Mouse (Mus musculus): Measurements from ENCODE around the gene Slc24a1. TPM values are rescaled to one million over a fixed set of nuclear protein-coding genes. Genes with fewer than 3 reads are reported as not detected.

The Slc24a1 gene
- total RNA-seq, 2 experiments from 2014 or later, result 0.15 to 0.27 TPM

DNA sequence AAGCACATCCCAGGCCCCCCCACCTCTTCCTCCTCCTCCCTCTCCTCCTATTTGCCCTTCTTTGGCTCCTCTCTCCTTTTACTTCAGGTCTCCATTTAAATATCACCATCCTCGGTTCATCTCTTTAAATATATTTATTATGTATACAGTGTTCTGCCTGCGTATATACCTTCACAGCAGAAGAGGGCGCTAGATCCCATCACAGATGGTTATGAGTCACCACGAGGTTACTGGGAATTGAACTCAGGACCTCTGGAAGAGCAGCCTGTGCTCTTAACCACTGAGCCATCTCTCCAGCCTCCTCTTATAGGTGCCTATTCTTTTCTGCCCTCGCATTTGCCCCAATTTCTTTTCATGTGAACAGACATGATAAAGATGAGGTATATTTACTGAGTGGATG lies 13.9 kb downstream of the Slc24a1 start:
- no peak for DNase-seq

- peak; percentile 66 to 83 for DNase-seq
These were observed 14.9 kb downstream of the Slc24a1 start for GRCm38 (mm10) chr9:64936508-64936907.

- peak; percentile 77 to 84 for DNase-seq
These were observed 17.2 kb downstream of the Slc24a1 start for GRCm38 (mm10) chr9:64934015-64934754.

GRCm38 (mm10) chr9:64931751-64932610 lies 19.4 kb downstream of the Slc24a1 start:
- peak; percentile 27 to 52 for DNase-seq

GRCm38 (mm10) chr9:64930256-64930655 lies 21.2 kb downstream of the Slc24a1 start:
- DNase-seq, result peak in 1 of 2 experiments; percentile 65

GRCm38 (mm10) chr9:64926201-64926991 lies 25.0 kb downstream of the Slc24a1 start:
- peak; percentile 80 to 86 for DNase-seq

- DNase-seq, result no peak
These were observed 25.6 kb downstream of the Slc24a1 start for GRCm38 (mm10) chr9:64925771-64926170.

GRCm38 (mm10) chr9:64918560-64918959 lies 32.8 kb downstream of the Slc24a1 start:
- DNase-seq, result no peak

GRCm38 (mm10) chr9:64914629-64915028 lies 36.8 kb downstream of the Slc24a1 start:
- DNase-seq, result no peak

GRCm38 (mm10) chr9:64913973-64914372 lies 37.4 kb downstream of the Slc24a1 start:
- DNase-seq, result no peak

GRCm38 (mm10) chr9:64913406-64913805 lies 38.0 kb downstream of the Slc24a1 start:
- DNase-seq, result no peak

DNA sequence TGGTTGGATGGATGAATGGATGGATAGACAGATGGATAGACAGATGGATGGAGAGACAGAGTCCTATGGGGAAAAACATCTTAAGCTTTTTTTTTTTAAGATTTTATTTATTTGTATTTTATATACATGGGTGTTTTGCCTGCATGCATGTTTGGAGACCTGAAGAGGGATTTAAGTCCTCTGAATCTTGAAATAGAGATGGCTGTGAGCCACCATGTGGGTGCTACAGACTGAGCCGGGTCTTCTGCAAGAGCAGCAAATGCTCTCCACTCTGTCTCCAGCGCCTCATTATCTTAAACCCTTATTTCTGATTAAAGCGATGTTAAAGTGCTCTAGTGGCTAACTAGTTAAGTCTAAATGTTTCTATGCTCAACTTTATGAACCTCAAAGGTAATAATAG lies 44.0 kb downstream of the Slc24a1 start:
- DNase-seq, result no peak

DNA sequence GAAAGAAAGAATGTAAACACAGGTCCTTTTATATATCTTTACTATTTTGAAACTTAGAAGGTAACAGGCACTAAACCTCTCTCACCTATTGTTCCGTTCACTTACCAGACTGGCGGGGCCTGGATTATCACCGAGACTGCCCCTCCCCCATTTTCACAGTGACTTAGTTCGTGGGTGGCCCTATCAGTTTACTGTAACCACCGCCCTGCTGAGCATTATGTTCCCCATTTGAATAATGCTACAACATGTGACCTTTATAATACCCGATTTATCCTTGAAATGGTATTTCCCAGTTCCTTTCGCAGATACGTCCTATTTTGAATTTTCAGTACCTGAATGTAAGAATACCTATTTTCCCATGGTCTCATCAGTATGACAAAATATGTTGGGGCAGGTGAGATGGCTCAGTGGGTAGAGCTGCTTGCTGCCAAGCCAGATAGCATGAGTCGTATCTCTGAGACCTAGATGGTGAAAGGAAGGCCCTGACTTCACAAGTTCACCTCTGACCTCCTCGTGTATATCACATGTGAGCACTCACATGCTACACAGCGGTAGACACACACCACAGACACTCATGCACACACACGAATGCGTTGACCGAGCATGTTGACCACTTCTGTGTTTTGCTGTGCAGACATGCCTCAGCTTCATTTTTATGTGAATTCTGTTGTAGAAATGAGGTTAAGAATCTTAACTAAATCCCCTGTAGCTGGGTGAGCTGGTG lies 46.3 kb downstream of the Slc24a1 start:
- no peak for DNase-seq

GRCm38 (mm10) chr9:64903386-64903785 lies 48.0 kb downstream of the Slc24a1 start:
- peak; percentile 68 to 87 for DNase-seq

GRCm38 (mm10) chr9:64902866-64903265 lies 48.5 kb downstream of the Slc24a1 start:
- DNase-seq, result no peak

- no peak for DNase-seq
These were observed 54.8 kb downstream of the Slc24a1 start for GRCm38 (mm10) chr9:64896605-64897004.

DNA sequence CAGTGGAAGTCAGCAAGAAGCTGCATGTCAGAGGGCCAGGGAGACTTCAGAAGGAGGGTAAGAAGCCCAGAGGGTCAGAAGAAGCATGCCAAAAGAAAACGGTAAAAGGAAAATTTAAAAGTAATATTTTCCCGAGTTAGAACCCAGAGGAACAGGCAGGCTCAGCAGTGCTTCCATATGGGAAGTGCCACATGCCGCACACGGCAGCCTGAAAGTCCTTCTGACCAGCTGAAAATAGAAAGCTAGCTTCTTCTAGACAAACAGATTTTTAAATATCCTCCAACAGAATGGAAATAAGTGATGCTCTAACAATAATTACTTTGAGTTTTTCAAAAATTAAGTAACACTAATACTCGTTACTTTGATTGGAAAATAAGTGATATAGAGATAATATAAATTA lies 65.4 kb downstream of the Slc24a1 start:
- DNase-seq, result no peak
